Mouse (Mus musculus) MEL (cell line): Measurements from ENCODE around the gene Setd6. TPM values are rescaled to one million over a fixed set of nuclear protein-coding genes. Genes with fewer than 3 reads are reported as not detected.

Experiments
- DNase-seq: peaks from one replicate; pipeline ENCODE4 v3.0.0; 2011; ENCODE audit warnings: low read depth, low spot score
- H3K27ac ChIP-seq: 2 replicates; pipeline ENCODE4 v1.5.1; 2012; ENCODE audit warnings: low read depth, mild to moderate bottlenecking, control low read depth, low read length, moderate library complexity; ENCODE audit not compliant: control insufficient read depth
- H3K27me3 ChIP-seq, 2 experiments: fragments of 150-350 bp in 1 of 2; sonication (generic) in 1 of 2; 2 replicates each; pipeline ENCODE4 v1.6.1; 2012; ENCODE audit warnings: low read length in 2 of 2, mild to moderate bottlenecking in 2 of 2, improper control_type of control experiment in 1 of 2, moderate library complexity in 1 of 2; ENCODE audit not compliant: insufficient read depth in 2 of 2, control insufficient read depth in 1 of 2
- H3K36me3 ChIP-seq, 2 experiments: 2 replicates each; pipeline ENCODE4 v1.6.1; 2012 to 2014; ENCODE audit warnings: low read length in 2 of 2, improper control_type of control experiment in 1 of 2, inconsistent platforms in 1 of 2, mild to moderate bottlenecking in 1 of 2; ENCODE audit not compliant: insufficient read depth in 2 of 2, control insufficient read depth in 1 of 2
- H3K4me1 ChIP-seq, 2 experiments: fragments of 150-350 bp in 1 of 2; sonication (generic) in 1 of 2; 2 replicates each; pipeline ENCODE4 v1.6.1; 2012; ENCODE audit warnings: low read length in 2 of 2, improper control_type of control experiment in 1 of 2, mild to moderate bottlenecking in 1 of 2; ENCODE audit not compliant: insufficient read depth in 2 of 2, control insufficient read depth in 1 of 2
- H3K4me3 ChIP-seq, 2 experiments: fragments of 150-350 bp in 1 of 2; sonication (generic) in 1 of 2; 2 replicates each; pipeline ENCODE4 v1.5.1; 2012; ENCODE audit warnings: low read depth in 2 of 2, low read length in 2 of 2, mild to moderate bottlenecking in 2 of 2, moderate library complexity in 2 of 2, control low read depth in 1 of 2, improper control_type of control experiment in 1 of 2; ENCODE audit not compliant: control insufficient read depth in 1 of 2, insufficient read depth in 1 of 2
- H3K79me2 ChIP-seq: 2 replicates; pipeline ENCODE4 v1.6.1; 2012; ENCODE audit warnings: mild to moderate bottlenecking, low read length, moderate library complexity; ENCODE audit not compliant: control insufficient read depth, poor library complexity, insufficient read depth
- H3K9ac ChIP-seq: 2 replicates; pipeline ENCODE4 v1.6.1; 2012; ENCODE audit warnings: low read depth, mild to moderate bottlenecking, control low read depth, low read length, moderate library complexity; ENCODE audit not compliant: control insufficient read depth, poor library complexity, severe bottlenecking
- H3K9me3 ChIP-seq: fragments of 150-350 bp; sonication (generic); replicated peaks from 2 replicates; pipeline ENCODE4 v1.6.1; 2012; ENCODE audit warnings: mild to moderate bottlenecking, low read length, improper control_type of control experiment, moderate library complexity; ENCODE audit not compliant: insufficient read depth
- CHD2 ChIP-seq: IDR thresholded peaks from 2 replicates; pipeline ENCODE4 v1.6.1; 2011; ENCODE audit warnings: low read length, improper control_type of control experiment
- CTCF ChIP-seq, 3 experiments: IDR thresholded peaks in 2 of 3; conservative IDR thresholded peaks in 1 of 3; 2 replicates each; pipeline ENCODE4 v1.5.1; 2011 to 2012; ENCODE audit warnings: low read length in 3 of 3, low read depth in 2 of 3, mild to moderate bottlenecking in 2 of 3, improper control_type of control experiment in 1 of 3, inconsistent platforms in 1 of 3, mixed read lengths in 1 of 3, moderate library complexity in 1 of 3; ENCODE audit not compliant: control insufficient read depth in 1 of 3, insufficient read depth in 1 of 3, poor library complexity in 1 of 3, severe bottlenecking in 1 of 3
- E2F4 ChIP-seq: IDR thresholded peaks from 2 replicates; pipeline ENCODE4 v1.6.1; 2011; ENCODE audit warnings: low read depth, low read length, improper control_type of control experiment, borderline replicate concordance
- ETS1 ChIP-seq: IDR thresholded peaks from 2 replicates; pipeline ENCODE4 v1.6.1; 2012; ENCODE audit warnings: low read depth, mild to moderate bottlenecking, inconsistent platforms, low read length, improper control_type of control experiment, moderate library complexity
- GATA1 ChIP-seq: IDR thresholded peaks from 2 replicates; pipeline ENCODE4 v1.6.1; 2011; ENCODE audit warnings: low read depth, low read length, improper control_type of control experiment
- HCFC1 ChIP-seq: IDR thresholded peaks from 2 replicates; pipeline ENCODE4 v1.6.1; 2012; ENCODE audit warnings: low read depth, mild to moderate bottlenecking, inconsistent platforms, low read length, improper control_type of control experiment, moderate library complexity
- JUND ChIP-seq: IDR thresholded peaks from 2 replicates; pipeline ENCODE4 v1.6.1; 2011; ENCODE audit warnings: low read depth, mild to moderate bottlenecking, improper control_type of control experiment, low read length
- MAZ ChIP-seq: IDR thresholded peaks from 2 replicates; pipeline ENCODE4 v1.6.1; 2012; ENCODE audit warnings: low read depth, mild to moderate bottlenecking, inconsistent platforms, low read length, improper control_type of control experiment
- MEF2A ChIP-seq: IDR thresholded peaks from 2 replicates; pipeline ENCODE4 v1.6.1; 2014; ENCODE audit warnings: low read depth, mild to moderate bottlenecking, inconsistent platforms, low read length, improper control_type of control experiment; ENCODE audit not compliant: poor library complexity, insufficient replicate concordance, severe bottlenecking; ENCODE audit errors: extremely low read depth
- MYB ChIP-seq: IDR thresholded peaks from 2 replicates; pipeline ENCODE4 v1.6.1; 2011; ENCODE audit warnings: mild to moderate bottlenecking, low read depth, low read length, improper control_type of control experiment
- MYC ChIP-seq: IDR thresholded peaks from 2 replicates; pipeline ENCODE4 v1.6.1; 2011; ENCODE audit warnings: low read depth, mild to moderate bottlenecking, low read length, improper control_type of control experiment, moderate library complexity
- POLR2A ChIP-seq, 2 experiments: IDR thresholded peaks; 2 replicates each; pipeline ENCODE4 v1.6.1; 2011 to 2012; ENCODE audit warnings: low read length in 2 of 2, mild to moderate bottlenecking in 2 of 2, control low read depth in 1 of 2, improper control_type of control experiment in 1 of 2, low read depth in 1 of 2, moderate library complexity in 1 of 2; ENCODE audit not compliant: control insufficient read depth in 1 of 2, insufficient read depth in 1 of 2, poor library complexity in 1 of 2
- SMC3 ChIP-seq: IDR thresholded peaks from 2 replicates; pipeline ENCODE4 v1.6.1; 2011; ENCODE audit warnings: low read depth, low read length, improper control_type of control experiment
- TAL1 ChIP-seq: IDR thresholded peaks from 2 replicates; pipeline ENCODE4 v1.6.1; 2012; ENCODE audit warnings: mild to moderate bottlenecking, inconsistent platforms, low read length, moderate library complexity, mixed read lengths
- TCF12 ChIP-seq: IDR thresholded peaks from 2 replicates; pipeline ENCODE4 v1.6.1; 2014; ENCODE audit warnings: low read depth, mild to moderate bottlenecking, inconsistent platforms, low read length, improper control_type of control experiment, moderate library complexity
- UBTF ChIP-seq: IDR thresholded peaks from 2 replicates; pipeline ENCODE4 v1.6.1; 2012; ENCODE audit warnings: low read depth, mild to moderate bottlenecking, inconsistent platforms, low read length, improper control_type of control experiment, moderate library complexity, borderline replicate concordance; ENCODE audit not compliant: insufficient read depth
- USF2 ChIP-seq, 2 experiments: IDR thresholded peaks; 2 replicates each; pipeline ENCODE4 v1.6.1; 2011 to 2012; ENCODE audit warnings: improper control_type of control experiment in 2 of 2, low read length in 2 of 2, borderline replicate concordance in 1 of 2, inconsistent platforms in 1 of 2, low read depth in 1 of 2, mild to moderate bottlenecking in 1 of 2; ENCODE audit not compliant: insufficient read depth in 1 of 2
- polyA plus RNA-seq, 2 experiments: library from polyadenylated mRNA; stranded (reverse) in 1 of 2; unstranded in 1 of 2; fragments of >175 nt in 1 of 2; fragments of >200 nt in 1 of 2; gene quantifications; 2 replicates each; pipeline versions ENCODE4 v1.2.1 to v1.2.4; 2012; ENCODE audit warnings: low replicate concordance in 2 of 2, low read depth in 1 of 2; ENCODE audit not compliant: insufficient read length in 2 of 2, insufficient read depth in 1 of 2, missing spikeins in 1 of 2
- total RNA-seq: library from RNA; depleted of rRNA; stranded (reverse); fragments of 300-350 nt; gene quantifications from 2 replicates; pipeline ENCODE4 v1.2.3, GENCODE M21; 2012

Setd6 gene
- total and polyA plus RNA-seq, 3 experiments = 37.8 to 78.4 TPM; not detected in 1

DNA sequence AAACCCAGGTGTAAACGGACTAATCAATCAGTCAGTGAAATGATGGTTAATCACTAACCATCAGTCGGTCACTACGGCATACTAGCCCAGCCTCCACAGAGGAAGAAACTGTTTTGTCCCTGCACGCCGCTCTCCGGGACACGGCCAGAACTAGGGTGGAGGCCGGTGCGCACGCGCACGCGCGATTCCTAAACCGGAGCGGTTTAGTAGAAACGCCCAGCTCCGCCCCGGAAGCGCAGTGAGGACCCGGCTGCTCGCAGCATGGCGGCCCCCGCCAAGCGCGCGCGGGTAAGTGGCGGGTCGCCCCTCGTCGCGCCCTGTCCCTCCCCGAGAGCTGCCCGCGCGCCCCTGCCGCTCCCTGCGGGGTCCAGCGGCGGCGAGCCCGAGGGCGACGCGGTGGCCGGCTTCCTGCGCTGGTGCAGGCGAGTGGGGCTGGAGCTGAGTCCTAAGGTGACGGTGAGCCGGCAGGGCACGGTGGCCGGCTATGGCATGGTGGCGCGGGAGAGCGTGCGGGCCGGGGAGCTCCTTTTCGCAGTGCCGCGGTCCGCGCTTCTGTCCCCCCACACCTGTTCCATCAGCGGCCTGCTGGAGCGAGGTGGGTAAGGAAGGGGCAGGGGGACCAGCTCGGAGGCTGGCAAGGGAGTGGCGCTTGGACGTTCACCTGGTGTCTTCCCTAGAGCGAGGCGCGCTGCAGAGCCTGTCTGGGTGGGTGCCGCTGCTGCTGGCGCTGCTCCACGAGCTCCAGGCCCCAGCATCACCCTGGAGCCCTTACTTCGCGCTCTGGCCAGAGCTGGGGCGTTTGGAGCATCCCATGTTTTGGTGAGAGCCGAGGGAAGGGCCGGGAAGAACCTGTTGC is at the start of gene Setd6 (continued):
- peak; percentile 66; the same call in 1 of the 2 replicates for TF ChIP-seq MYC
- no peak for TF ChIP-seq GATA1
- TF ChIP-seq USF2 (IDR thresholded peaks at IDR 0.05; ENCODE audit: borderline replicate concordance in 1 of 2, insufficient read depth in 1 of 2, low read depth in 1 of 2, low read length in 2 of 2) = no peak

DNA sequence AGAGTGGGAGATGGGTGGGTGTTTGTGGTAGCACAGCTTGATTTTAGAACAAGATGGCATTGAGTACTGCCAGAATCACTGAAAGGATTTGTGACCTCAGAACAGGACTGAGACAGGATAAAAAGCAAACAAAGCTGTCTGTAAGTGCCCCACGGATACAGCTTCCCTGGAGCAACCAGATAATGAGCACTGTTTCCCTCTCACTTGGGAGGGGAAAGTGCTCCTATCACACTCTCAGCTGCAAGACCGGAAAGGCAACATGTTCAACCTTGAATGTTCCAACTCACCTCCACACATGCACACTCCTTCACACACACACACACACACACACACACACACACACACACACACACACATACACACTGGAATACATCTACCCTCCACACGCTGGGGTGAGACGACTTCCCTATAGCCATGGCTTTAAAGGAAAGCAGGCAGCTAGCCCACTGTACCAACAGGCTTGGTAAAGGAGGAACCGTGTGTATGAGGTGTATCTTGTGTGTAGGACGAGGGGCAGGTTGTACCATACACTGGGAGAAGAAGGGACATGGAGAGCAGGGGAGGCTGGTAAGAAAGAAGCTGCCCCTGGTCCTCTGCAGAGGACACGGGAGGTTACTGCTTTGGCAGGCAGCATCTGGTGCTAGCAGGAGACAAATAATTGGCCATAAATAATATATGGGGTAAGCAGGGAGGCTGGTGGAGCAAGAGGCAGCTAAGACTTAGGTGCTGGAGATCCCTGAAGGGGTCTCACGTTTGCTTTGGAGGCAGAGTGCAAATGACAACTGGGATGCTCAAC is 47.3 kb upstream of the Setd6 start:
- Histone ChIP-seq H3K9me3 (no peaks in the 10 kb centered on the region), H3K36me3 (peaks cover 0 to 20% of the 10 kb centered on the region in 2 experiments; a peak in 2 of 4 replicates), H3K79me2 (no peaks in the 10 kb centered on the region; the same call in 1 of the 2 replicates), H3K27ac (no peak overlapping the region), H3K27me3 (peaks cover 0 to 1% of the 10 kb centered on the region in 2 experiments; a peak in 1 of 4 replicates), H3K4me3 (no peak overlapping the region), H3K9ac (no peak overlapping the region), H3K4me1 (peaks cover 11 to 33% of the 10 kb centered on the region in 2 experiments)
- TF ChIP-seq MEF2A (no peak), POLR2A (IDR thresholded peaks at IDR 0.05; ENCODE audit: control insufficient read depth in 1 of 2, insufficient read depth in 1 of 2, low read depth in 1 of 2, low read length in 2 of 2, poor library complexity in 1 of 2) (no peak), CHD2 (no peak), E2F4 (no peak), SMC3 (no peak), TAL1 (no peak), CTCF (IDR thresholded peaks at IDR 0.05 in 2 of 3, conservative IDR thresholded peaks at IDR 0.05 in 1 of 3; ENCODE audit: control insufficient read depth in 1 of 3, insufficient read depth in 1 of 3, low read depth in 2 of 3, low read length in 3 of 3, poor library complexity in 1 of 3, severe bottlenecking in 1 of 3) (no peak), TCF12 (no peak), ETS1 (no peak), UBTF (no peak)
- DNase-seq = no peak

DNA sequence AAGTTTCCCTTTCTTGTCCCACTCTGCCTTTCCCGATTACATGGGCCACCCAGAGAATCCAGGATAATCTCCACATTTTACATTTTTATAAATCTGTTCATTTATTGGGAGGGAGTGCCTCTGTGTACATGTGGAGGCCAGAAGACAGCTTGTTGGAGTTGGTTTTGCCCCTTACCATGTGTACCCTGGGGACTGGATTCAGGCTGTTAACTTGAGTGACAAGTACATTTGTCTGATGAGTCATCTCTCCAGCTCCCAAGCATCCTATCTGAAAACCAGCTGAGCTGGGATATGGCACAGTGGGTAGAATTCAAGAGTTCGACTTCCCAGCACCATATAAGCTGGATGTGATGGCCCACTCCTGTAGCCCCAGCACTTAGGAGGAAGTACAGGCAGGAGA is 45.7 kb upstream of the Setd6 start:
- no peak for TF ChIP-seq MYB
- TF ChIP-seq JUND = no peak
- TF ChIP-seq MAZ = no peak
- no peak for TF ChIP-seq HCFC1
- Histone ChIP-seq H3K4me1 (peaks cover 3 to 20% of the 10 kb centered on the region in 2 experiments; a peak in 3 of 4 replicates), H3K4me3 (no peak overlapping the region), H3K27me3 (peaks cover 0 to 3% of the 10 kb centered on the region in 2 experiments; a peak in 1 of 4 replicates), H3K9me3 (no peaks in the 10 kb centered on the region), H3K36me3 (peaks cover 0 to 10% of the 10 kb centered on the region in 2 experiments; a peak in 2 of 4 replicates), H3K27ac (no peak overlapping the region), H3K9ac (no peak overlapping the region), H3K79me2 (no peaks in the 10 kb centered on the region)
- peak; percentile 15 for DNase-seq
